In the genomic region with DNA sequence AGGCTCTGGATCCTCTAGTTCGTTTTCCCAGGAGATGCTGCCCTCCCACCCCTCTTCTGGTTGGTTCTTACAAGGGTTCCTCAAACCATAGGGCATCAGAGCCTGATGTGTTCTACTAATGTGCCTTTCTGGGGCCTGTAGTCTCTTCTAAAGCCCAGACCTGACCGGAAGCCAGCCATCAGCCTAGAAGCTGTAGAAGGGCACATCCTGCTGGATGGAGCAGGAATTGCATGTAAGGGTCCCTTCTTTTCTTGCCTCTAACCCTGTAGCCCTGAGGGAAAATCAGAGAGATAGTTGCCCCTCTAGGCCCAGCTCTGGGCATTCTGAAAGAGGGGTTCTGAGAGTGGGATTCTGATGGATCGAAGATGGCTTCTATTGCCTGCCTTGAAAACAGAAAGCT, we compare ENCODE assay signal across 10 mouse cellular contexts.
DNase-seq lines count a peak whose midpoint lies in the region; ATAC-seq lines count a peak whose summit lies in the region.
"Had no signal": no experiment of that assay in that cellular context is flagged by ENCODE, and none has a peak within 500 bp of the region (broad histone marks: within the 10 kb centered on the region; RNA-seq: fewer than 3 reads in every experiment).

No protein-coding gene starts in this region.

- no peaks in the 10 kb centered on the region for H3K27me3 ChIP-seq in heart, embryonic 10.5 days (ENCODE audit: insufficient read depth, poor library complexity, severe bottlenecking)
- H3K27me3 ChIP-seq in neural tube, embryonic 15.5 days (replicated peaks): no peaks in the 10 kb centered on the region

- H3K9me3 ChIP-seq in heart, embryonic 10.5 days: no peaks in the 10 kb centered on the region
- H3K9me3 ChIP-seq in neural tube, embryonic 15.5 days (replicated peaks): no peaks in the 10 kb centered on the region

- WGBS in heart, embryonic 10.5 days: 72% methylated on average over 3 of the region's 3 CpGs
- WGBS in neural tube, embryonic 15.5 days: 85% methylated on average over 3 of the region's 3 CpGs

- H3K27ac ChIP-seq in heart, embryonic 10.5 days: no peak overlapping the region
- no peak overlapping the region for H3K27ac ChIP-seq in neural tube, embryonic 15.5 days (replicated peaks)

- no peak overlapping the region for H3K4me2 ChIP-seq in neural tube, embryonic 15.5 days

- H3K36me3 ChIP-seq in heart, embryonic 10.5 days: peaks cover 11% of the 10 kb centered on the region; the same call in 1 of the 2 replicates
- H3K36me3 ChIP-seq in neural tube, embryonic 15.5 days: no peaks in the 10 kb centered on the region; the same call in 1 of the 2 replicates

- ATAC-seq in neural tube, embryonic 15.5 days (ENCODE audit: low FRiP score): no peak
- no peak for ATAC-seq in cerebellum, adult (ENCODE audit: insufficient number of reproducible peaks, low FRiP score, low TSS enrichment)

- peak; percentile 29 for DNase-seq in heart, postnatal 4 days
- no peak for DNase-seq in heart, embryonic 10.5 days (ENCODE audit: low spot score)
- DNase-seq in neural tube, embryonic 10.5 days (ENCODE audit: extremely low spot score, low spot score): peak; percentile 25
- DNase-seq in embryo, embryonic 10.5 days (ENCODE audit: low spot score): peak; percentile 50
- peak; percentile 45 for DNase-seq in thymus, postnatal 25 days
- DNase-seq in layer of hippocampus, adult 9-10 months (ENCODE audit: low spot score): no peak
- DNase-seq: gastrocnemius, postnatal 14 days; midbrain, embryonic 14.5 days had no signal

- H3K4me1 ChIP-seq in heart, embryonic 10.5 days: peaks cover 20% of the 10 kb centered on the region
- no peaks in the 10 kb centered on the region for H3K4me1 ChIP-seq in neural tube, embryonic 15.5 days

- no peak overlapping the region for H3K4me3 ChIP-seq in heart, embryonic 10.5 days
- H3K4me3 ChIP-seq in neural tube, embryonic 15.5 days (replicated peaks): no peak overlapping the region

- no peak overlapping the region for H3K9ac ChIP-seq in neural tube, embryonic 15.5 days (replicated peaks)

Comparison
In these comparisons a context has a peak if more than half of its experiments do, and no peak if none do; other contexts are left out.
1. DNase-seq: peak in heart, postnatal 4 days (single experiment), neural tube, embryonic 10.5 days (single experiment), embryo, embryonic 10.5 days (single experiment) and thymus, postnatal 25 days (single experiment); none in heart, embryonic 10.5 days (single experiment) and layer of hippocampus, adult 9-10 months (single experiment).